Mouse (Mus musculus): Measurements from ENCODE around the gene Sh2b2.
"Not testable (repeated sequence)": the region's sequence is repeated elsewhere in the genome, so short reads cannot be mapped to it uniquely, and the experiment has no call there.

The Sh2b2 gene

GRCm38 (mm10) chr5:136240381-136240780 lies 6.0 kb downstream of the Sh2b2 start:
- no peak for DNase-seq (ENCODE audit: low spot score)

GRCm38 (mm10) chr5:136237607-136238006 lies 8.7 kb downstream of the Sh2b2 start:
- DNase-seq (ENCODE audit: low spot score), result peak; percentile 44

- no peak for DNase-seq (ENCODE audit: low spot score)
Measured at GRCm38 (mm10) chr5:136236611-136237010, 9.7 kb downstream of the Sh2b2 start.

GRCm38 (mm10) chr5:136230348-136231035 lies 15.9 kb downstream of the Sh2b2 start:
- DNase-seq (ENCODE audit: low spot score), result peak; percentile 45

- no peak for DNase-seq (ENCODE audit: low spot score)
Measured at GRCm38 (mm10) chr5:136226246-136226876, 20.0 kb downstream of the Sh2b2 start.

GRCm38 (mm10) chr5:136218585-136218984 lies 27.8 kb downstream of the Sh2b2 start:
- no peak for DNase-seq (ENCODE audit: low spot score)

- DNase-seq (ENCODE audit: low spot score), result no peak
Measured at GRCm38 (mm10) chr5:136217932-136218381, 28.4 kb downstream of the Sh2b2 start.

GRCm38 (mm10) chr5:136217004-136217665 lies 29.2 kb downstream of the Sh2b2 start:
- no peak for DNase-seq (ENCODE audit: low spot score)

GRCm38 (mm10) chr5:136215958-136216357 lies 30.4 kb downstream of the Sh2b2 start:
- DNase-seq (ENCODE audit: low spot score), result no peak

- DNase-seq (ENCODE audit: low spot score), result no peak
Measured at GRCm38 (mm10) chr5:136215211-136215610, 31.1 kb downstream of the Sh2b2 start.

GRCm38 (mm10) chr5:136213716-136214115 lies 32.6 kb downstream of the Sh2b2 start:
- DNase-seq (ENCODE audit: low spot score), result no peak

- no peak for DNase-seq (ENCODE audit: low spot score)
Measured at GRCm38 (mm10) chr5:136212716-136213115, 33.6 kb downstream of the Sh2b2 start.

GRCm38 (mm10) chr5:136211341-136212102 lies 34.8 kb downstream of the Sh2b2 start:
- DNase-seq (ENCODE audit: low spot score), result not testable (repeated sequence)

GRCm38 (mm10) chr5:136210549-136210948 lies 35.8 kb downstream of the Sh2b2 start:
- DNase-seq (ENCODE audit: low spot score), result no peak

- DNase-seq (ENCODE audit: low spot score), result peak; percentile 92
Measured at GRCm38 (mm10) chr5:136201832-136202231, 44.5 kb downstream of the Sh2b2 start.

- DNase-seq (ENCODE audit: low spot score), result peak; percentile 42
Measured at GRCm38 (mm10) chr5:136199526-136199925, 46.8 kb downstream of the Sh2b2 start.

GRCm38 (mm10) chr5:136198474-136199391 lies 47.6 kb downstream of the Sh2b2 start, which contains the start of gene Prkrip1:
Prkrip1 (minus strand) TSS chr5:136198963.
- peak; percentile 98 for DNase-seq (ENCODE audit: low spot score)

- no peak for DNase-seq (ENCODE audit: low spot score)
Measured at GRCm38 (mm10) chr5:136191870-136192269, 54.5 kb downstream of the Sh2b2 start.

GRCm38 (mm10) chr5:136186723-136187122 lies 59.6 kb downstream of the Sh2b2 start:
- DNase-seq (ENCODE audit: low spot score), result peak; percentile 48

- no peak for DNase-seq (ENCODE audit: low spot score)
Measured at GRCm38 (mm10) chr5:136183766-136184165, 62.6 kb downstream of the Sh2b2 start.

GRCm38 (mm10) chr5:136182830-136183229 lies 63.5 kb downstream of the Sh2b2 start:
- no peak for DNase-seq (ENCODE audit: low spot score)

Measured in embryo, embryonic 10.5 days (tissue).